8 mouse cellular contexts compared by ENCODE assay signal in genomic region chr6:127989624-127990212, GRCm38 (mm10).
DNase-seq lines count a peak whose midpoint lies in the region; ATAC-seq and TF ChIP-seq lines count a peak whose summit lies in the region.

No protein-coding gene starts in this region.

- no peaks in the 10 kb centered on the region for H3K36me3 ChIP-seq in hindbrain, embryonic 16.5 days (ENCODE audit: control insufficient read depth, insufficient read depth, low read length)
- no peaks in the 10 kb centered on the region for H3K36me3 ChIP-seq in neural tube, embryonic 14.5 days (ENCODE audit: control insufficient read depth, insufficient read depth, low read length)

- TF ChIP-seq CTCF in left cerebral cortex, adult 2 months (IDR thresholded peaks at IDR 0.05) = no peak

- ATAC-seq in hindbrain, embryonic 16.5 days = peak; percentile 81
- ATAC-seq in neural tube, embryonic 14.5 days (ENCODE audit: low read depth) = peak; percentile 35; the same call in 1 of the 2 replicates

- H3K9ac ChIP-seq in hindbrain, embryonic 16.5 days (ENCODE audit: low read depth, low read length) = no peak overlapping the region
- no peak overlapping the region for H3K9ac ChIP-seq in neural tube, embryonic 14.5 days (replicated peaks; ENCODE audit: low read depth, low read length)

- peaks cover 15% of the 10 kb centered on the region for H3K4me1 ChIP-seq in hindbrain, embryonic 16.5 days (ENCODE audit: control insufficient read depth, insufficient read depth, low read depth, low read length)
- H3K4me1 ChIP-seq in neural tube, embryonic 14.5 days (ENCODE audit: control insufficient read depth, insufficient read depth, low read length) = peaks cover 19% of the 10 kb centered on the region

- no peak overlapping the region for H3K4me3 ChIP-seq in hindbrain, embryonic 16.5 days (ENCODE audit: low read length)
- H3K4me3 ChIP-seq in left cerebral cortex, adult 2 months = no peak overlapping the region
- no peak overlapping the region for H3K4me3 ChIP-seq in neural tube, embryonic 14.5 days (ENCODE audit: low read depth, low read length)

- 56% methylated on average over 11 of the region's 11 CpGs for WGBS in hindbrain, embryonic 16.5 days
- WGBS in neural tube, embryonic 14.5 days = 76% methylated on average over 11 of the region's 11 CpGs

- no peaks in the 10 kb centered on the region for H3K9me3 ChIP-seq in hindbrain, embryonic 16.5 days (ENCODE audit: control insufficient read depth, low read length)
- H3K9me3 ChIP-seq in neural tube, embryonic 14.5 days (ENCODE audit: control insufficient read depth, low read length) = no peaks in the 10 kb centered on the region

- intact Hi-C loops in left cerebral cortex, adult 2 months (cut with DNase I) = no loop called here

- peak; percentile 93 for DNase-seq in NIH3T3 (ENCODE audit: low read depth)
- DNase-seq in cerebellum, adult 9-10 months = peak; percentile 97
- DNase-seq in gastrocnemius, postnatal 10 days = peak; percentile 88
- DNase-seq in left cerebral cortex, adult 2 months (ENCODE audit: extremely low spot score in 1 of 2, low spot score in 2 of 2) = peak; percentile 65 to 77
- DNase-seq in urinary bladder, postnatal 36 days (ENCODE audit: low spot score in 2 of 2) = peak; percentile 53 to 76
- no peak for DNase-seq in thymus, postnatal 14 days

- no peaks in the 10 kb centered on the region for H3K27me3 ChIP-seq in hindbrain, embryonic 16.5 days (replicated peaks; ENCODE audit: control insufficient read depth, insufficient read depth, low read length)
- H3K27me3 ChIP-seq in neural tube, embryonic 14.5 days (ENCODE audit: control insufficient read depth, insufficient read depth, low read length) = no peaks in the 10 kb centered on the region

- peak overlapping the region; percentile 63 for H3K27ac ChIP-seq in hindbrain, embryonic 16.5 days (ENCODE audit: low read depth, low read length)
- H3K27ac ChIP-seq in left cerebral cortex, adult 2 months = peak overlapping the region; percentile 68; the same call in 1 of the 2 replicates
- H3K27ac ChIP-seq in neural tube, embryonic 14.5 days (ENCODE audit: low read depth, low read length) = no peak overlapping the region

- H3K4me2 ChIP-seq in hindbrain, embryonic 16.5 days (ENCODE audit: low read length) = no peak overlapping the region
- H3K4me2 ChIP-seq in neural tube, embryonic 14.5 days (ENCODE audit: low read depth, low read length) = no peak overlapping the region
